Mouse (Mus musculus): Measurements from ENCODE around the gene Odf3b.

Odf3b gene

GRCm38 (mm10) chr15:89336422-89336821 is 42.7 kb downstream of the Odf3b start:
- no peak for DNase-seq (ENCODE audit: low read depth, low spot score)

- DNase-seq (ENCODE audit: low read depth, low spot score): no peak
Measured at GRCm38 (mm10) chr15:89334774-89335537, 44.1 kb downstream of the Odf3b start.

DNA sequence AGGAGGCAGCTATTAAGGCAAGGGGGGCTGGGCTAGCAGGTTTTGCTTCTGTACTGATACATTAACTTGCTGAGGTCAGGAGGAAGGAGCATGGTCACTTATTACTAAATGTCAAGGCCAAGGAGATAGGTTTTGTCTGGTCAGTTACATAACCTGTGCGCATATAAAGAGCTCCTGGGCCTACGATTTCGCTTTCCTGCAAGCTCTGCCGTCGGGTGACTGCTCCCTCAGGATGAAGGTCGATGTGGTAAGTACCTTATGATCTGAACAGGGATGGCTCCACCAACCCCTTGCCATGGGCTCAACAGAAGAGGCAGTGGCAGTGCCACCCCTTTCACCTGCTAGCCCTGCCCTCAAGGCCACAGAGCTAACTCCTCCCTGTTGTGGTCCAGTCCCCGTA is 44.8 kb downstream of the Odf3b start, which contains the start of gene Miox:
Gene Miox (plus strand): TSS at position 128 of the 400 bp plus-strand sequence.
- DNase-seq (ENCODE audit: low read depth, low spot score): no peak

Measured in CD4-positive helper T cell, adult 2 months (primary cell).